Mouse (Mus musculus) ES-E14 (cell line): ENCODE measurements around the gene Elavl4. TPM values are rescaled to one million over a fixed set of nuclear protein-coding genes. Genes with fewer than 3 reads are reported as not detected.

ENCODE experiments used
- DNase-seq: peaks from one replicate; pipeline ENCODE4 v3.0.0-alpha.2; 2013; ENCODE audit warnings: low read depth, low spot score
- H3K27ac ChIP-seq: 2 replicates; pipeline ENCODE4 v1.5.1; 2012; ENCODE audit warnings: low read depth, mild to moderate bottlenecking, low read length, moderate library complexity, mixed read lengths; ENCODE audit not compliant: poor library complexity, insufficient read depth, severe bottlenecking
- H3K36me3 ChIP-seq: 2 replicates; pipeline ENCODE4 v1.6.1; 2012; ENCODE audit warnings: mild to moderate bottlenecking, low read length, moderate library complexity, mixed read lengths; ENCODE audit not compliant: control insufficient read depth, poor library complexity, insufficient read depth, severe bottlenecking
- H3K4me1 ChIP-seq, 2 experiments: fragments of 150-350 bp in 1 of 2; sonication (generic) in 1 of 2; 2 replicates each; pipeline ENCODE4 v1.6.1; 2012; ENCODE audit warnings: low read length in 2 of 2, mild to moderate bottlenecking in 1 of 2, mixed read lengths in 1 of 2; ENCODE audit not compliant: control insufficient read depth in 2 of 2, insufficient read depth in 2 of 2, poor library complexity in 1 of 2
- H3K4me3 ChIP-seq, 2 experiments: fragments of 150-350 bp in 1 of 2; sonication (generic) in 1 of 2; 2 replicates each; pipeline ENCODE4 v1.5.1; 2012; ENCODE audit warnings: low read length in 2 of 2, low read depth in 1 of 2, mild to moderate bottlenecking in 1 of 2, mixed read lengths in 1 of 2; ENCODE audit not compliant: insufficient read depth in 1 of 2, poor library complexity in 1 of 2, severe bottlenecking in 1 of 2
- H3K9ac ChIP-seq: 2 replicates; pipeline ENCODE4 v1.6.1; 2012; ENCODE audit warnings: low read depth, mild to moderate bottlenecking, low read length, mixed read lengths; ENCODE audit not compliant: poor library complexity, insufficient read depth, severe bottlenecking
- H3K9me3 ChIP-seq: fragments of 150-350 bp; sonication (generic); 2 replicates; pipeline ENCODE4 v1.6.1; 2012; ENCODE audit warnings: low read depth, mild to moderate bottlenecking, low read length; ENCODE audit not compliant: control insufficient read depth, insufficient read depth
- CHD2 ChIP-seq: IDR thresholded peaks from 2 replicates; pipeline ENCODE4 v1.6.1; 2014; ENCODE audit warnings: mild to moderate bottlenecking, low read depth, low read length, inconsistent platforms
- HCFC1 ChIP-seq: IDR thresholded peaks from 2 replicates; pipeline ENCODE4 v1.6.1; 2012; ENCODE audit warnings: low read length, inconsistent platforms, borderline replicate concordance; ENCODE audit not compliant: insufficient read depth
- MAFK ChIP-seq: IDR thresholded peaks from 2 replicates; pipeline ENCODE4 v1.6.1; 2014; ENCODE audit warnings: mild to moderate bottlenecking, low read depth, low read length, inconsistent platforms; ENCODE audit not compliant: insufficient read depth
- ZC3H11A ChIP-seq: IDR thresholded peaks from 2 replicates; pipeline ENCODE4 v1.6.1; 2012; ENCODE audit warnings: low read depth, mild to moderate bottlenecking, inconsistent platforms, low read length, borderline replicate concordance
- ZNF384 ChIP-seq: IDR thresholded peaks from 2 replicates; pipeline ENCODE4 v1.6.1; 2012; ENCODE audit warnings: low read depth, low read length, inconsistent platforms
- in situ Hi-C, 2 experiments: fragments of 600-800 bp; cut with MboI; formaldehyde crosslinking; loops; one replicate each; pipeline ENCODE4 v1.15.1; 2025; ENCODE audit warnings: low sequenced_read_pairs in 2 of 2, inconsistent platforms in 1 of 2; ENCODE audit not compliant: unreplicated experiment in 2 of 2
- total RNA-seq: library from RNA; depleted of rRNA; stranded (reverse); fragments of 300-350 nt; gene quantifications from 2 replicates; pipeline ENCODE4 v1.2.3, GENCODE M21; 2012

The Elavl4 gene
- total RNA-seq, 1 experiment, result 1.8 TPM

- TF ChIP-seq MAFK (no peak), CHD2 (no peak), ZC3H11A (no peak), ZNF384 (no peak), HCFC1 (no peak)
- Histone ChIP-seq H3K4me1 (peaks cover 7 to 18% of the 10 kb centered on the region in 2 experiments), H3K36me3 (no peaks in the 10 kb centered on the region), H3K27ac (no peak overlapping the region), H3K4me3 (no peak overlapping the region), H3K9ac (no peak overlapping the region), H3K9me3 (no peaks in the 10 kb centered on the region)
- DNase-seq, result no peak
- in situ Hi-C loops, result no loop called here
Observed at GRCm38 (mm10) chr4:110306559-110306958, 45.1 kb downstream of the Elavl4 start.

- H3K9me3 ChIP-seq, result no peaks in the 10 kb centered on the region
- in situ Hi-C loops, result no loop called here
- TF ChIP-seq ZC3H11A, result 0 out of 2 replicates have a peak, but pooled peaks have one; percentile 31
- no peak for TF ChIP-seq CHD2
- H3K27ac ChIP-seq, result no peak overlapping the region
- no peak overlapping the region for H3K4me3 ChIP-seq
- H3K4me1 ChIP-seq, result no peaks in the 10 kb centered on the region
- no peak overlapping the region for H3K9ac ChIP-seq
- no peaks in the 10 kb centered on the region for H3K36me3 ChIP-seq
- no peak for DNase-seq
Observed at GRCm38 (mm10) chr4:110295793-110296192, 55.9 kb downstream of the Elavl4 start.

- Histone ChIP-seq H3K9ac (no peak overlapping the region), H3K4me1 (no peaks in the 10 kb centered on the region), H3K9me3 (no peaks in the 10 kb centered on the region), H3K27ac (no peak overlapping the region), H3K4me3 (no peak overlapping the region), H3K36me3 (no peaks in the 10 kb centered on the region)
- DNase-seq, result no peak
- in situ Hi-C loops, result no loop called here
- TF ChIP-seq CHD2 (no peak), ZC3H11A (no peak), HCFC1 (no peak), ZNF384 (no peak), MAFK (no peak)
Observed at GRCm38 (mm10) chr4:110293238-110293637, 58.5 kb downstream of the Elavl4 start.

GRCm38 (mm10) chr4:110292471-110292870 is 59.2 kb downstream of the Elavl4 start:
- H3K4me3 ChIP-seq, result no peak overlapping the region
- H3K27ac ChIP-seq, result no peak overlapping the region
- in situ Hi-C loops, result no loop called here
- no peak for DNase-seq
- TF ChIP-seq CHD2, result no peak
- no peak for TF ChIP-seq ZC3H11A
- no peak for TF ChIP-seq HCFC1
- no peak for TF ChIP-seq MAFK
- no peak for TF ChIP-seq ZNF384
- H3K9ac ChIP-seq, result no peak overlapping the region
- no peaks in the 10 kb centered on the region for H3K36me3 ChIP-seq
- no peaks in the 10 kb centered on the region for H3K4me1 ChIP-seq
- no peaks in the 10 kb centered on the region for H3K9me3 ChIP-seq

- H3K9me3 ChIP-seq, result no peaks in the 10 kb centered on the region
- no peak overlapping the region for H3K4me3 ChIP-seq
- DNase-seq, result no peak
- H3K36me3 ChIP-seq, result no peaks in the 10 kb centered on the region
- H3K27ac ChIP-seq, result no peak overlapping the region
- in situ Hi-C loops, result no loop called here
- no peak overlapping the region for H3K9ac ChIP-seq
- no peaks in the 10 kb centered on the region for H3K4me1 ChIP-seq
- TF ChIP-seq MAFK (no peak), ZC3H11A (no peak), CHD2 (no peak), ZNF384 (no peak), HCFC1 (no peak)
Observed at GRCm38 (mm10) chr4:110290544-110291095, 61.1 kb downstream of the Elavl4 start.
